Mouse (Mus musculus): Measurements from ENCODE around the gene Fbxw26.
"Not testable (repeated sequence)": the region's sequence is repeated elsewhere in the genome, so short reads cannot be mapped to it uniquely, and the experiment has no call there.

The Fbxw26 gene

GRCm38 (mm10) chr9:109745989-109746388 lies at the start of gene Fbxw26:
Gene Fbxw26 (minus strand): TSS chr9:109746089.
- in situ Hi-C loops (cut with MboI, MseI): not testable (repeated sequence)

- in situ Hi-C loops (cut with MboI, MseI): no loop called here
These were observed 49.3 kb upstream of the Fbxw26 start for GRCm38 (mm10) chr9:109795221-109795620.

GRCm38 (mm10) chr9:109790570-109790969 lies 44.7 kb upstream of the Fbxw26 start, which contains the start of gene Fbxw27:
Gene Fbxw27 (minus strand): TSS chr9:109790670.
- in situ Hi-C loops (cut with MboI, MseI): not testable (repeated sequence)

DNA sequence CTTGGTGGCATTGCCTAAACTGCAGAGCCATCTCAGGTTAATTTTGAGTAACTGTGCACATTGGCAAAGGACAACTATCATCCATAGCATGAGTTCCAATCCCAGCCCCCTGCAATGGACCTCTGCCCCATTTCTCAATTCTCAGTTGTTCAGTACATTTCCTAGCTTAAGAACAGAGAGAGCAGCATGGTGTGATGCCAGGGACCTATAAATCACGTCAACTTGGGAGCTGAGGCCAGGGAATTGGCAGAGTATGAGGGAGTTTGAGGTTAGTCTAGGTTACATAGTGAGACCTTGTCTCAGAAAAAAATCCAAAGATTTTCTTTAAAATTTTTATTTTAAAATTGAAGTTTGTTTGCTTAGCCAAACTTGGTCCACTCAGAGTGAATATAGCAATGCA lies 21.0 kb upstream of the Fbxw26 start:
- in situ Hi-C loops (cut with MboI, MseI): not testable (repeated sequence)

DNA sequence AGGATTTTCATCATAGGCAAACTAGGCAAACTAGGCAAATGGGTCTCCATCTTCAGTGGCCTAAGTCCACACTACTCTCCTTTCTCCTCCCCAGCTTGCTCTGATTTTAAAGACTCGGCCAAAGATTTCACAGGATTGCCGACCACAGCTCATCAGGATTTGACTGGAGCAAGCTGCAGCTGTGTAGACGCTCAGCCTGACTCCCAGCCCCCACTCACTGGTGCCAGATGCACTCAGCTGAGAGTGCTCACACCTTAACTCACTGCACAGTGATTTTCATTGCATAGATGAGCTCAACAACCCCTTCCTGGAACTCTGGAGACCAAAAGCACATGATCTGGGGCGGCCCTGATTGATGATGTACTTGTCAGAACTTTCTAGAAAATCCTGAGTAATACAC lies 43.3 kb downstream of the Fbxw26 start, which contains the start of gene Fbxw18:
Fbxw18 (minus strand) TSS at position 101 of the 400 bp plus-strand sequence.
- in situ Hi-C loops (cut with MboI, MseI): not testable (repeated sequence)

DNA sequence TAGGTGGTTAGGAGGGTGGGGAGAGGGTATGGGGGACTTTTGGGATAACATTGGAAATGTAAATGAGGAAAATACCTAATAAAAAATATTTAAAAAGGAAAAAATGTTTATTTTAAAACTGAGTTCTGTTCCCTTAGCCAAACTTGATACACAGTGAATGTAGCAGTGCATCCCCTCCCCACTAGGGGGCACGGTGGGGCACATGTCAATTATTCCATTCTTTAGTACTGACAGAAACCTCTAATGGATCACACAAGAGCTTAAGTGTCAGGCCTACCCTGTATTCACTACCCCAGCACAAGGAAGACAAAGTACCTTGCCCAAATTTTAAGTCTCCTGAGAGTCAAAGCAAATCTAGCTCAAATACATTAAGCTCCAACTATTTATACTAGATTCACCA lies 60.6 kb downstream of the Fbxw26 start:
- in situ Hi-C loops (cut with MboI, MseI): no loop called here

All from T-helper 2 cell (primary cell).